Mouse (Mus musculus) adrenal gland, postnatal 25 days (tissue): ENCODE measurements around the gene Rbbp4. TPM values are rescaled to one million over a fixed set of nuclear protein-coding genes. Genes with fewer than 3 reads are reported as not detected.
A peak's percentile ranks its signal among the peaks of the same experiment; 100 is the strongest.

ENCODE experiments used
- DNase-seq: peaks from one replicate; pipeline ENCODE4 v3.0.0; 2021; ENCODE audit warnings: mixed read lengths
- total RNA-seq: library from RNA; stranded (reverse); gene quantifications from 2 replicates; pipeline ENCODE4 v1.2.3, GENCODE M21; 2021

Rbbp4 gene
- total RNA-seq, 1 experiment from 2014 or later, result 152 TPM

- DNase-seq, result no peak
Observed at GRCm38 (mm10) chr4:129353176-129353575, 18.0 kb upstream of the Rbbp4 start.

DNA sequence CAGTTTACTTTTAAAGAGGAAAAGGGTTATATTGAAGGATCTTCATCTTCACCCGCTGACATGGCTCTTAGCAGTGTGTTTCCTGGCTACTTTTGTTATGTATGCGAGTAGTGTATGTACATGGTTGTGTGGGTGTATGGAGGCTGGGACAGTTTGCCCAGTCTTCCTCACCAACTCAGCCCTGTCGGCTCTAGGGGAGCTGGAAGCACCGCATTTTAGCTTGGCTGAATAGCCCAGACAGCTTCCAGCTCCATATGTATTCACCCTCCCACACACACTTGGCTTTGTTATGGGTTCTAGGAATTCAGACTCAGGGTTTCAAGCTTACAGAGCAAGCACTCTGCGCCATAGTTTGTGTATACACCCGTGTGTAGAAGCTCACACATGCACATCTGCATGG is 15.9 kb upstream of the Rbbp4 start:
- no peak for DNase-seq

DNA sequence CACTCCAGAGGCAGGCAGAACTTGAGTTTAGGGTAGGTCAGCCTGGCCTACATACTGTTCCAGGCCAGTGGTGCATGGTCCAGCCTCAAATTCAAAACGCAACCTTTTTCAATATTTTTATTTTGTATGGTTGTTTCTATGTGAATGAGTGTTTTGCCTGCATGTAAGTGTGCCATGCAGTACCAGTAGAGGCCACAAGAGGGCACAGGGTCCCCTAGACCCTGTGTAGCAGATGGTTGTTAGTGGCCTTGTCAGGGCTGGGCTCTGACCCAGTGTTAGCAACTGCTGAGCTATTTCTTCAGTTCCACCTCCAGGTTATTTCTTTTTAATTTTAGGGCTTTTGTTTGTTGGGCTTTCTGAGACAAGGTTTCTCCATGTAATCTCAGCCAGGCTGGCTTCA is 15.5 kb upstream of the Rbbp4 start:
- peak; percentile 77 for DNase-seq

DNA sequence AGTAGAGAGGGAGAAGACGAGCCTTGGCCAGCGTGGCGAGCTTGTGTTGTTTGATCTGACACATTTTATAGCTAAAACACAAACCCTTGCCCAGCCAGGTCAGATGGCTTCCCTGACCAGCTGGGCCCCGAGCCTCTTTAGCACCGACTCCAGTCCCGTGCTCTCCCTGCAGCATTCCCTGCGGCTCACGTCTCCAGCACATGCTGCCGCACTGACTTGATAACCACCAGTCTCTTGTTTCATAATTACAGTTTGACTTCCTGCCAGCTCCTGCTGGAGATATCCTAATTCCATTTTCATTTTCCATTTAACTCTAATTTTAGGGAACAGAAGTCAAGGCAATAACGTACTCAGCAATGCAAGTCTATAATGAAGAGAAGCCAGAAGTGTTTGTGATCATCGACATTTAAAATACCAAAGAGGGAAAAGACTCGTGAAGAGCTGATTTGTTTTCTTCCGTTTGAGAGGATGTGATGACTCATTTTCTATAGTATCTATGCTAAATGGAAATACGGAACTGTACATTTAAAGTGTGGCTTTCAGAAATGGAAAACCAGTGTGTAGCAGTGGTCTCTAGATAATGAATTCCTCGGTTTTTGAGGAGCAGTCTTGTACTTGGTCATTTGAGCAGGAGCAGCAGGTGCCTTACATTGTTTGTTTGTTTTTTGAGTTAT is 11.4 kb upstream of the Rbbp4 start:
- no peak for DNase-seq

DNA sequence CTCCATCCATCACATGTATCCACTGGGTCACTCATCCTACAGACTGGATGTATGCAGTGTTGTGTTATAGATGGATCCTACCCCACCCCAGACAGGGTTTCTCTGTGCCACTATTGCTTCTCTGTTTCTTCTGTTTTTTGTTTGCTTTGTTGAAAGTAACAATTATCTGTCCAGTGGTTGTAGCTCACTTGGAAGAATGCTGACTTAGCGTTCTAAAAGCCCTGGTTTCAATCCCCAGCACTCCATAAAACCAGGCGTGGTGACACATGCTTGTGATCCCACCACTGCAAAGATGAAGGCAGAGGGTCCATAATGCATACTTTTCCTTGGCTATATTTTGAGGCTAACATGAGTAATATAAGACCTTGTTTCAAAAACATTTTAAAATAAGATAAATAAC is 7.5 kb upstream of the Rbbp4 start:
- no peak for DNase-seq

DNA sequence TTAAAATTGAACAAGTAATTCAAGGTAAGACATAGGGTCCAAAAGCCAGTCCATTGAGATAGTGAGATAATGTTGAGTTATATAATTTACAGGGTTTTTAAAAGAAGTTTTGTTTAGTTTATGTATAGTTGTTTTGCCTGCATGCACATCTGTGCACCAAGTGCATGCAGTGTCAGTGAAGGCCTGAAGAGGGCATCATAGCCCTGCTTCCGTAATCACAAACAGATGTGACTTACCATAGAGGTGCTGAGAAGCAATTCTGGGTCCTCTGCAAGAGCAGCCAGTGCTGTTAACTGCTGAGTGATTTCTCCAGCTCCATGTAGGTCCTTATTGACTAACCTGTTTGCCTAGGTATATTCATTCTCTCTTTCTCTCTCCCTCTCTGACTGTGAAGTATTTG is 6.7 kb upstream of the Rbbp4 start:
- no peak for DNase-seq

- no peak for DNase-seq
Observed at GRCm38 (mm10) chr4:129339743-129340142, 4.6 kb upstream of the Rbbp4 start.

- no peak for DNase-seq
Observed at GRCm38 (mm10) chr4:129336291-129336690, 1.1 kb upstream of the Rbbp4 start.

DNA sequence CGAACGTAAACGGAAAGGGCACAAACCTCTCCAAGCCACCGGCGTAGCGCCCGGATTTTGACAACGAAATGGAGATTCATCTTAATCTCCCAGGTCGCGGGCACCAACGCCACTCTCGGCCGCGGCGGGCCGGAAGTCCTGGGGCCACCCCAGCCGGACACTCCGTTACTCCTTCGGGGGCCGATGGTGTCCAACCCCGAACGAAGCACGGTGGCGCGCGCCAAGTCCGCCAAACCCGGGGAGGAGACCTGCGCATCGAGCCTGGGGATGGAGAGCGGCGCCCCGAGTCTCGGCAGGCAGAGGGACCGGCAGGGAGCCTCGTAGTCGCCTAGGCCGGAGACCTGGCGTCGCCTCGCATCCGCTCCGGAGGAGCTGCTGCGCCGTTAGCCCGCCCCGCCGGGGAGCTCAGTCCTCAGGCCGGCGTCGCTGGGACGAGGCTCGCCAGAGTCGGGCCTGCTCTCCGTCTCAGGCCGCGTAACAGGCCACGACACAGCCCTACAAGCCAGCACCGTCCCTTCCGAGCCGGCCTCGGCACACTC is 424 bp downstream of the Rbbp4 start:
- DNase-seq, result peak; percentile 68

DNA sequence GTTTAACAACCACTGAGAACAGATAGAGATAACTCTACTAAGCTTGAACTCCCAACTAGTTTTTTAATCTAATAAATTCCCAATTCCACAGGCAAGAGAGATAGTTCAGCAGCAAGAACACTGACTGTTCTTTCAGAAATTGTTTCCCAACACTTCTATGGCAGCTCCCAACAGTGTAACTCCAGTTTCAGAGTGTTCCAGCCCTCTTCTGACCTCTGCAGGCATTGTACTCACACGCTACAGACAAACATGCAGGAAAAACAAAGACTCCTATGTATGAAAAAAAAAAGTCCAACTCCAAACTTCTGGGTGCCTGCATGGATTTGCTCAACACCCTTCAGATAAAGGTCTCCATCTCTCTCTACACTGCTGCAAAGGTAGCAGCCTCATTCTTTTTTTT is 2.3 kb downstream of the Rbbp4 start:
- no peak for DNase-seq

GRCm38 (mm10) chr4:129326191-129326590 is 9.0 kb downstream of the Rbbp4 start:
- no peak for DNase-seq

GRCm38 (mm10) chr4:129324756-129325155 is 10.4 kb downstream of the Rbbp4 start:
- no peak for DNase-seq

DNA sequence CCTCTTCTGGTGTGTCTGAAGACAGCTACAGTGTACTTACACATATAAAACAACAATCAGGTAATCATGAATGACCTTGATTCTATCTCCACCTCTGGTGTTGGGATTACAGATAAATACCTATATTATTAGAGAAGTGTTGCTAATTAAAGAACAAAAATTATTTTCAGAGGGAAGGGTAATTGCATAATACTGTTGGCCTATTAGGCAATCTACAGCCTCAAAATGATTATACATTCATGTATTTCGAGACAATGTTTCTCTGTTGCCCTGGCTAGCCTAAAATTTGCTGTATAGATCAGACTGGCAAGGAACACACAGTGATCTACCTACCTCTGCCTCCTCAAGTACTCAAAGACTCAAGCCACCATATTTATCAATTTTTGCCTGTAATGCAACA is 11.7 kb downstream of the Rbbp4 start:
- no peak for DNase-seq

DNA sequence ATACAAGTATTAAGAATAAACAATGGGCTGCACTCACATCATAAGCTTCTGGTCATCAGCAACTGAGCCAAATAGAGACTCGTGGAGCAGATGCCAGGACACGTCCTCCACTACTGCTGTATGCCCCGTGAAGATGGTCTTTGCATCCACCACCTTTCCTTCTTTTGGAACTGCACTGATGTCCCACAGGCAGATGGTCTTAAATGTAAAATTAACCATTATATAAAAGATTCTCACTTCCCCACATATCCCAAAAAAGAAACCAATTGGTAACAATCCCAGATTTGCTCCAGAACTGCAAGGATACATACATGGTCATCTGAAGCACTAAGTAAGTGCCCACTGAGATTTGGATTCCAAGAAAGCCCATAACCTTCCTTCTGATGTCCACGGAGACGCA is 13.1 kb downstream of the Rbbp4 start:
- DNase-seq, result no peak

DNA sequence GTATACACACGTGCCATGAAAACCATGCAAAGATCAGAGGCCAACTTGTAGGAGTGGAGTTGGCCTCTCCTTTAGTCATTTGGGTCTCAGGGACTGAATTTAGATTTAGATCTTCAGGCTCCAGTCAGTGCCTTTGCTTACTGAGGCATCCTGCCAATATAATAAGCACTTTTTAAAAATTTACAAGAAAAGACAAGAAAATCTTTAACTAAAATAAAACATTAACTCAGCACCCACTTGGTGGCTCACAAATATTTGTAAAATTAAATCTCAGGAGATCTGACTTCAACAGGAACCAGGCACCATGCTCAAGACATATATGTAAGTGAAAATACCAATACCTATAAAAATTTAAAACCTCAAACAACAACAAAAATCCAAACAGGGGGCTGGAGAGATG is 14.3 kb downstream of the Rbbp4 start:
- no peak for DNase-seq

DNA sequence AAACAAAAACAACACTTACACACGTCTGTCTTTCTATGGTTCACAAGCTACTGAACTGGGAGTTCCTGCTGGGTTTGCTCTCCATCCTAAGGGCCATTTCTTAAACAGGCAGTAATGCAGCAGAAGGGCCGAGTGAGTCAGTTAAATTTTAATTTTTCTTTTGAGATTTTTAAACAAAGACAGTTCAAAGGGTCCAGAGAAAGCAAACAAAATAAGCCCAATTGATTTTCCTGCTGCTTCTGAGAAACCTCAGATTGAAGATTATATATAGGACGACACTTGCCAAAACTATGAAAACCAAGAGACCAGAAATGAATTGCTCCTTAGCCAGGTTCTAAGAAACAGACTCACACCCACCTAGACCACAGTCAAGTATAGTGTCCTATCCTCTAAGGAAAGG is 21.3 kb downstream of the Rbbp4 start:
- DNase-seq, result no peak

DNA sequence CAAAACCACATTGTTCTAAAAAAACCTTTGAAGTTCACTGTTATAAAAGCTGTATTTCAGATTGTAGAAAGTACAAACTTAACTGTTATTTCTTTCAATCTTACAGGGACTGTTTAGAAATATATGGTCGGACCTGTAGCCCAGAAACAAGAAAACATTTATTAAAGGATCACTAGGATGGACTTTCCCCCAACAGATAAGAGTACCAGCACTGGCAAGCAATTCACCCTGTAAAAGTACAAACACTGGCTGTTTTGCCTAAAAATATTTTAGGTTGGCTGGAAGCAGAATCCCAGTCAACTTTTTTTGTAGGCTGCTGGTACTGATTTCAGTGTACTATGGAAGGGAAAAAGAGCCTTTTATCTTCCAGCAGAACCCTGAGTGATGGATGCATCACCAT is 27.2 kb downstream of the Rbbp4 start:
- no peak for DNase-seq

GRCm38 (mm10) chr4:129304306-129304705 is 30.9 kb downstream of the Rbbp4 start:
- DNase-seq, result no peak

GRCm38 (mm10) chr4:129303816-129304215 is 31.4 kb downstream of the Rbbp4 start:
- peak; percentile 24 for DNase-seq

GRCm38 (mm10) chr4:129303401-129303800 is 31.8 kb downstream of the Rbbp4 start:
- no peak for DNase-seq

DNA sequence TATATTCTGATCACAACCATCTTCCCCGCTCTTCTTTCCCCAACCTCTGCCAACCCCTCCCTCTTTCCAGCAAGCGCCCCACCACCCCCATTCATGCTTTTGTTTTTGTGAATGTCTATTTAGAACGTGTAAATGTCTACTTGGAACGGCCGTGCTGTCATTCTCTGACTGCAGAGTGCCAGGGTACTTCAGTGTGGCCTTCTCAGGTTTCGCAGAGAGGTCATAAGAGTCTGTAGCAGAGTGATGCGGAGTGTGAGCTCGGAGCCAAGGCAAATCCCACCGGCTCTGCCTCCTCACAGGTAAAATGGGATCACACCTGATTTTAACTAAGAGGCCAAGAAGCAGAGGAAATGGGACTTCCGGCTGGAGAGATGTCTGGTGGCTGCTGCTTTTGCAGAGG is 36.0 kb downstream of the Rbbp4 start:
- no peak for DNase-seq

DNA sequence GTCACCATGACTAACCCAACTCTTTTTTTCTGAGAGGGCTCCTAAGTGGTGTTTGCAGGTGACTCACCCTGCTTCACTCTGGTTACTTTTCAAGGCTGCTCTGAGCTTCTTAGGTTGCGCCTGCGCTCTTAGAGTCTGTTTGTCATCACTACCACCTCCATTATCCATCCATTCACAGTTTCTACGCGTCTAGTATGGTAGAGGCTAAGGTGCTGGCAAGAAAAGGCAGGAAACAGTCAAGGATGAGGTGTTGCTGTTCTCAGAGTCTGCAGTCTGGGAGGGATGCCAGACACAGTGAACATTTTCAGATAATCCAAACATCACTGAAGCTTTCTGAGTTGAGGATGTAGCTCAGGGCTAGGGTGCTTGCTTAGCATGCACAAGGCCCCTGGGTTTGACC is 37.4 kb downstream of the Rbbp4 start:
- no peak for DNase-seq

- DNase-seq, result no peak
Observed at GRCm38 (mm10) chr4:129296066-129296465, 39.1 kb downstream of the Rbbp4 start.

DNA sequence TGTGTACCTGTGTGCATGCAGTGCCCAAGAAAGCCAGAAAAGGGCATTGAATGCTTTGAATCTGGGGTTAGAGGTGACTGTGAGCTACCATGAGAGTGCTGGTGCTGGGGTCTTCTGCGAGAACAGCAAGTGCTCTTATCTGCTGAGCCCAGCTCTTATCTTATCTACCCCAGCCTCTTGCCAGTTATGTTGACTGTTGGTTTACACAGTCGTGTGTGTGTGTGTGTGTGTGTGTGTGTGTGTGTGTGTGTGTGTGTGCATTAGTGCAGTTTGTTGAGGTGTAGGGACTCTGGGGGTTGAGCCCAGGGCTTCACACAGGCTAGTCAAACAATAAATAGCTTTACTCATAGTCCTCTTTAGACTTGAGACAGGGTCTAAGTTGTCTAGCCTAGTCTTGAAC is 40.0 kb downstream of the Rbbp4 start:
- no peak for DNase-seq

DNA sequence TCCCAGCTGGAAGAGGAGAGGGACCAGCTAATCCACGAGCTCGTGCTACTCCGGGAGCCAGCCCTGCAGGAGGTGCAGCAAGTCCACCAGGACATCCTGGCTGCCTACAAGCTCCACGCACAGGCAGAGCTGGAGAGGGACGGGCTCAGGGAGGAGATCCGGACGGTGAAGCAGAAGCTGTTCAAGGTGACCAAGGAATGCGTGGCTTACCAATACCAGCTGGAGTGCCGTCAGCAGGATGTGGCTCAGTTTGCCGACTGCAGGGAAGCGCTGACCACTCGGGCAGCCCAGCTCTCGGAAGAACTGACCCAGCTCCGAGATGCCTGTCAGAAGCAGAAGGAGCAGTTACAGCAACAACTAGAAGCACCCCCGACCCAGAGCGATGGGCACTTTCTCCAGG is 41.5 kb downstream of the Rbbp4 start:
- DNase-seq, result no peak
